Mouse (Mus musculus): ENCODE results near the gene Ccdc170. TPM values are rescaled to one million over a fixed set of nuclear protein-coding genes. Genes with fewer than 3 reads are reported as not detected.
A peak's percentile ranks its signal among the peaks of the same experiment; 100 is the strongest.

The Ccdc170 gene
- polyA plus RNA-seq, 1 experiment = not detected

DNA sequence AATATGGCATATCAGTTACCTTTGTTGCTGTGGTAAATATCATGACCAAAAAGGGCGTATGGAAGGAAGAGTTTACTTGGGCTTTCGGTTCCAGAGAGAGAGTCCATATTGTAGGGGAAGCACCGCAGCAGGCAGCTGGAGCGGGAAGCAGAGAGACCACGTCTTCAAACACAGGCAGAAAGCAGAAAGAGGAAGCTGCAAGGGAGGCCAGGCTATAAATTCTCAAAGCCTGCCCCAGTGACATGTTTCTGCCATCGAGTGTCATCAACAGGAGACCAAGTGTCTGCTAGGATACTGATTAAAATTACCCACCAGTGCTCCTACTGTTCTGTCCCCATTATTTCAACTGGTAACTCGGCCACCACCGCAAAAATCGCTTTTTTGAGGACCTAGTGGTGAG lies 2.7 kb downstream of the Ccdc170 start:
- H3K27ac ChIP-seq (ENCODE audit: insufficient read depth, low read length) = no peak overlapping the region
- no peak overlapping the region for H3K4me3 ChIP-seq (ENCODE audit: extremely low read depth, insufficient read depth, insufficient read length)
- TF ChIP-seq POLR2A (IDR thresholded peaks at IDR 0.05; ENCODE audit: low read depth, low read length) = no peak
- no peak for TF ChIP-seq CTCF (IDR thresholded peaks at IDR 0.05; ENCODE audit: extremely low read depth, insufficient read depth, insufficient read length, insufficient replicate concordance)
- no peaks in the 10 kb centered on the region for H3K27me3 ChIP-seq (ENCODE audit: control insufficient read depth, insufficient read depth, low read length)
- WGBS = 49% methylated on average over 9 of the region's 9 CpGs
- no peaks in the 10 kb centered on the region for H3K36me3 ChIP-seq (ENCODE audit: control insufficient read depth, insufficient read depth, low read length)
- peaks cover under 1% of the 10 kb centered on the region; the same call in 1 of the 2 replicates for H3K4me1 ChIP-seq (ENCODE audit: control insufficient read depth, insufficient read depth, insufficient read length)
- no peak for DNase-seq (ENCODE audit: low read depth in 1 of 2, low spot score in 2 of 2)

DNA sequence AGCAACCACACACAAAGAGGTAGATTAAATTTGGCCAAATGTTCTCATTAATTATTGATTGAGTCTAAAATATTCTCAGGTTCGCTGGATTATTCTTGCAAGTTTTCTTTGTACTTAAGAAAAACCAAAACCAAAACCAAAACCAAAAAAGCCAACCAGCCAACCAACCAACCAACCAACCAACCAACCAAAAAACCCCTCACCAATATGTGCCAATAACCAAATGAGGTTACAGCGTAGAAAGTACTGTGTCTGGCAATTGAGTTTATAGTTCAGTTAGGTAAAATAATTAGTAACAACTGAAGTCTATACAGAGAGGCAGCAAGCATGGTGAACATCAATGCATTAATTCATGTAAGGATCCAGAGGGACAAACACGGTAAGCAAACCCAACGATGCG lies 7.6 kb downstream of the Ccdc170 start:
- Histone ChIP-seq H3K4me1 (ENCODE audit: control insufficient read depth, insufficient read depth, insufficient read length) (peaks cover 4% of the 10 kb centered on the region; the same call in 1 of the 2 replicates), H3K4me3 (ENCODE audit: extremely low read depth, insufficient read depth, insufficient read length) (peak overlapping the region; percentile 18; the same call in 1 of the 2 replicates), H3K36me3 (ENCODE audit: control insufficient read depth, insufficient read depth, low read length) (no peaks in the 10 kb centered on the region), H3K27me3 (ENCODE audit: control insufficient read depth, insufficient read depth, low read length) (no peaks in the 10 kb centered on the region), H3K27ac (ENCODE audit: insufficient read depth, low read length) (no peak overlapping the region)
- DNase-seq (ENCODE audit: low read depth in 1 of 2, low spot score in 2 of 2) = no peak
- 55% methylated on average over 5 of the region's 5 CpGs for WGBS
- TF ChIP-seq POLR2A (IDR thresholded peaks at IDR 0.05; ENCODE audit: low read depth, low read length) = no peak
- no peak for TF ChIP-seq CTCF (IDR thresholded peaks at IDR 0.05; ENCODE audit: extremely low read depth, insufficient read depth, insufficient read length, insufficient replicate concordance)

DNA sequence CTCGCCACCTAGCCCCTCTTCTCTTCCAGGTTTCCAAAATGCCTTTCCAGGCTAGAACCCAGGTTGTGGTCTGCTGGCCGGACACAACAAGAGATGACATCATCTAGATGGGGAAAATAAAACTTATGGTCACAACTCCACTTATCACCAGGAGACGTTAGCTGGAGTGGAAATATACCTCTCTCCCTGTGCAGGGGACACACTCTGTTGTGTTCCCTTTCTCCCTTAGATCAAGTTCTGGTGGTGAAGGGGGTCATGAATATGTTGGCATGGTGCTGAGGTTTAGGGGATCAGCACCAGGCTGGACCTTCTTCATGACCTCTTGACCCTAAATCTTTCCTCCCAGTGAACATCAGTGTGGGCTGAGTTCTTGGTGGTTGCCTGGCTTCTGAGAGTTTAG lies 9.0 kb downstream of the Ccdc170 start:
- no peaks in the 10 kb centered on the region for H3K36me3 ChIP-seq (ENCODE audit: control insufficient read depth, insufficient read depth, low read length)
- DNase-seq (ENCODE audit: low read depth in 1 of 2, low spot score in 2 of 2) = no peak
- peaks cover 4% of the 10 kb centered on the region; the same call in 1 of the 2 replicates for H3K4me1 ChIP-seq (ENCODE audit: control insufficient read depth, insufficient read depth, insufficient read length)
- no peak overlapping the region for H3K27ac ChIP-seq (ENCODE audit: insufficient read depth, low read length)
- no peaks in the 10 kb centered on the region for H3K27me3 ChIP-seq (ENCODE audit: control insufficient read depth, insufficient read depth, low read length)
- TF ChIP-seq CTCF (IDR thresholded peaks at IDR 0.05; ENCODE audit: extremely low read depth, insufficient read depth, insufficient read length, insufficient replicate concordance) (no peak), POLR2A (IDR thresholded peaks at IDR 0.05; ENCODE audit: low read depth, low read length) (no peak)
- no peak overlapping the region for H3K4me3 ChIP-seq (ENCODE audit: extremely low read depth, insufficient read depth, insufficient read length)
- 57% methylated on average over 3 of the region's 3 CpGs for WGBS

DNA sequence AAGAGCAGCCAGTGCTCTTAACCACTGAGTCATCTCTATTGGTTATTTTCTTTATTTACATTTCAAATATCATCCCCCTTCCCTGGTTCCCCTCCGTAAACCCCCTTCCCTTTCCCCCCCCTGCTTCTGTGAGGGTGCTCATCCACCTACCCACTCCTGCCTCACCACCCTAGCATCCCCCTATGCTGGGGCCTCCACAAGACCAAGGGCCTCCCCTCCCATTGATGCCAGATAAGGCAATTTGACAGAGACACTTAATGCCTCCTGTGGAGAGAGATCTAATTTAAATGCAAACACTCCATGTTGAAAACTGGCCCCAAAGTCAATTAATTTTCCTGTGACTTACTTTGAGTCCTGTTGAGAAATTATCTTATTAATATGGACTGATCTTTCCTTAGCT lies 9.7 kb downstream of the Ccdc170 start:
- WGBS = 95% methylated on average over 1 of the region's 1 CpGs
- H3K27me3 ChIP-seq (ENCODE audit: control insufficient read depth, insufficient read depth, low read length) = no peaks in the 10 kb centered on the region
- H3K4me3 ChIP-seq (ENCODE audit: extremely low read depth, insufficient read depth, insufficient read length) = no peak overlapping the region
- TF ChIP-seq POLR2A (IDR thresholded peaks at IDR 0.05; ENCODE audit: low read depth, low read length) (no peak), CTCF (IDR thresholded peaks at IDR 0.05; ENCODE audit: extremely low read depth, insufficient read depth, insufficient read length, insufficient replicate concordance) (no peak)
- H3K36me3 ChIP-seq (ENCODE audit: control insufficient read depth, insufficient read depth, low read length) = no peaks in the 10 kb centered on the region
- no peak overlapping the region for H3K27ac ChIP-seq (ENCODE audit: insufficient read depth, low read length)
- H3K4me1 ChIP-seq (ENCODE audit: control insufficient read depth, insufficient read depth, insufficient read length) = peaks cover 4% of the 10 kb centered on the region; the same call in 1 of the 2 replicates
- DNase-seq (ENCODE audit: low read depth in 1 of 2, low spot score in 2 of 2) = no peak

DNA sequence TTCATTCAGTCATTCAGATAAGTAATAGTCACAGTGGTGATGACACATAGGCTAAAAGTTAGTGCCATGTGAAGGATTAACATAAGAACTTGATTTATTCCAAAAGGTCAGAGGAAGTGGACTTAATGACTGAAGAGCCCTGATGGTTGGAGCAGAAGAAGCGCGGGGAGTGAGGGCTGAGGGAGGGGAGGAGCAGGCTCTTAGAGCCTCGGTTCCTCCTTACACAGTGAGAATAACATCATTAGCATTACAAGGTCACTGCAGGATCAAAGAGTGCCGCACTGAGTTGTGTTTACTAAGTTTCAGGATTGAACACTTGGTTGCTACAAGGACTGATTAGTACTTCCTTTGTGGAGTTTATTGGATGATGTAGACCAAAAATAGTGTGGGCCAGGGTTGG lies 10.6 kb downstream of the Ccdc170 start:
- TF ChIP-seq POLR2A (IDR thresholded peaks at IDR 0.05; ENCODE audit: low read depth, low read length) (no peak), CTCF (IDR thresholded peaks at IDR 0.05; ENCODE audit: extremely low read depth, insufficient read depth, insufficient read length, insufficient replicate concordance) (no peak)
- WGBS = 75% methylated on average over 4 of the region's 4 CpGs
- Histone ChIP-seq H3K36me3 (ENCODE audit: control insufficient read depth, insufficient read depth, low read length) (no peaks in the 10 kb centered on the region), H3K27ac (ENCODE audit: insufficient read depth, low read length) (no peak overlapping the region), H3K27me3 (ENCODE audit: control insufficient read depth, insufficient read depth, low read length) (no peaks in the 10 kb centered on the region), H3K4me3 (ENCODE audit: extremely low read depth, insufficient read depth, insufficient read length) (no peak overlapping the region), H3K4me1 (ENCODE audit: control insufficient read depth, insufficient read depth, insufficient read length) (peaks cover 4% of the 10 kb centered on the region; the same call in 1 of the 2 replicates)
- DNase-seq (ENCODE audit: low read depth in 1 of 2, low spot score in 2 of 2) = no peak

DNA sequence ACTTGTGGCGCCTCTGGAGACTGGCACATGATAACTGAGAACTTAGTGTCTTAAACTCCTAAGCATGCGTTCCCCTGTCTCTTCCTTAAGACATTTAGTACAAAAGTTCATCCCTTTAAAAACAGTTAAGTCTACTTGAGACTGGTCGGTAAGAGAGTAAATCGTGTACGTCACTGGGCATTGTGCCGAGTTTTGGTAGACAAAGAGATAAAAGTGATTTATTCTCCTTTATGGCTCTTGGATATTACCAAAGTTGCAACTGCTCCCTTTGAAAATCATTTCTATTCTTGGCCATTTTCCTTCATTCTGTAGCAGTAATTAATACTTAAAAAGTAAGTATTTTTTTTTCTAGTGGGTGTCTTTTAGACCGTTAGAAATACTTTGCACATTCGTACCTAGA lies 20.9 kb downstream of the Ccdc170 start:
- no peak for TF ChIP-seq CTCF (IDR thresholded peaks at IDR 0.05; ENCODE audit: extremely low read depth, insufficient read depth, insufficient read length, insufficient replicate concordance)
- no peak for TF ChIP-seq POLR2A (IDR thresholded peaks at IDR 0.05; ENCODE audit: low read depth, low read length)
- Histone ChIP-seq H3K36me3 (ENCODE audit: control insufficient read depth, insufficient read depth, low read length) (no peaks in the 10 kb centered on the region), H3K4me3 (ENCODE audit: extremely low read depth, insufficient read depth, insufficient read length) (no peak overlapping the region), H3K27ac (ENCODE audit: insufficient read depth, low read length) (no peak overlapping the region), H3K27me3 (ENCODE audit: control insufficient read depth, insufficient read depth, low read length) (no peaks in the 10 kb centered on the region), H3K4me1 (ENCODE audit: control insufficient read depth, insufficient read depth, insufficient read length) (no peaks in the 10 kb centered on the region)
- DNase-seq (ENCODE audit: low read depth in 1 of 2, low spot score in 2 of 2) = no peak
- WGBS = 91% methylated on average over 8 of the region's 8 CpGs

DNA sequence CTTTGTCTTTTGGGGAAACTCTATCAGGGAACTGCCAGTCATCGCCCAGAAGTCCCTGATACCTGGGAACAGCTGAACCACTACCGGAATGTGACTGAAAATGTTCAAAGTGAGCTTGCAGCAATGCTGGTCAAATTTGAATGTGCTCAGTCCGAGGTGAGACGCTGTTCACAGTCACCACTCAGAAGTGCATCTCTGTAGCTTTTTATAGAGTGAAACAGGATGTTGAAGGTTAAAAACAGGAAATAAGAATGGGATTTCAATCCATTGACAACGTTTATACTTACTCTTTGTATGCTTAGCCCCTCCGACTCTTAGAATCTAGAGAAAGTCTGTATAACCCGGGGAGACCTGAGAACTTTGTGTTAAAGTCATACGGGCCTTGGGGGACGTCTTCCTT lies 30.4 kb downstream of the Ccdc170 start:
- WGBS = 23% methylated on average over 9 of the region's 9 CpGs
- peaks cover 7% of the 10 kb centered on the region; the same call in 1 of the 2 replicates for H3K4me1 ChIP-seq (ENCODE audit: control insufficient read depth, insufficient read depth, insufficient read length)
- DNase-seq (ENCODE audit: low read depth in 1 of 2, low spot score in 2 of 2) = no peak
- H3K4me3 ChIP-seq (ENCODE audit: extremely low read depth, insufficient read depth, insufficient read length) = no peak overlapping the region
- TF ChIP-seq CTCF (IDR thresholded peaks at IDR 0.05; ENCODE audit: extremely low read depth, insufficient read depth, insufficient read length, insufficient replicate concordance) = no peak
- TF ChIP-seq POLR2A (IDR thresholded peaks at IDR 0.05; ENCODE audit: low read depth, low read length) = no peak
- no peaks in the 10 kb centered on the region for H3K36me3 ChIP-seq (ENCODE audit: control insufficient read depth, insufficient read depth, low read length)
- 0 out of 2 replicates have a peak overlapping the region, but pooled peaks have one; percentile 37 for H3K27ac ChIP-seq (ENCODE audit: insufficient read depth, low read length)
- no peaks in the 10 kb centered on the region for H3K27me3 ChIP-seq (ENCODE audit: control insufficient read depth, insufficient read depth, low read length)
